Mouse (Mus musculus): ENCODE measurements around the gene Stra6l.

Stra6l gene

DNA sequence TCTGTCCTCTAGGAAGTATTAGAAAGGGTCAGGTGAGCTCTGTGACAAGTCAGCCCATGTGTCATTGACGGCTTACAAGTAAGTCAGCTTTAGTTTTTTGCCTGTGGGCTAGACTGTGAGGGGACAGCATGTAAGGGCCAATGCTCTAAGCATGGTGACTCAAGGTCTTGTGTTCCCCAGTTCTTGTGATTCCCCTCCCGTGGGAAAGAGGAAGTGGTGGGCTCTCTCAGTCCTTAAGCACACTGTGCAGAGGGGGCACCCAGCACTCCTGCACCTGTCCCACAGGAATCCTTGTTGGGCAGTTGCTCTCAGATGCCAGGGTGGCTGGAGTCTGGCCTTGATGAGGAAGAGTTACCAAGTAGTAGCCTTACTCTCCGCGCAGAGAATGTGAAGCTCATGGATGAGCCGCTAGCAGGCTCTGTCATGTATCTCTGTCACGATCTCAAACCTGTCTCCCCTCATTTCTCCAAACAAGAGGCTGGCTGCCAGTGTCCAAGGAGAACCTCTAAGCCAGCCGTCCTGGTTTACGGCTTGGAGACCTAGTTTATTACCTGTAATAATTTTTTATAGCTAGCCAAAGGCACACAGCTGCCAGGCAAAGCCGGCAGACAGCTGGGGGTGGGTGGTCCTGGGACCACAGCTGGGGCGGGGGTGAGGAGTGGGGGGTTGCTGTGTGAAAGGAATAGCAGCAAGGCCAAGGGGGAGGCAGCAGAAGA is at the start of gene Stra6l:
Gene Stra6l (plus strand): TSS at position 556 of the 716 bp plus-strand sequence.
- DNase-seq (ENCODE audit: low read depth in 1 of 2, low spot score in 2 of 2), result peak in 1 of 2 experiments; percentile 12

DNA sequence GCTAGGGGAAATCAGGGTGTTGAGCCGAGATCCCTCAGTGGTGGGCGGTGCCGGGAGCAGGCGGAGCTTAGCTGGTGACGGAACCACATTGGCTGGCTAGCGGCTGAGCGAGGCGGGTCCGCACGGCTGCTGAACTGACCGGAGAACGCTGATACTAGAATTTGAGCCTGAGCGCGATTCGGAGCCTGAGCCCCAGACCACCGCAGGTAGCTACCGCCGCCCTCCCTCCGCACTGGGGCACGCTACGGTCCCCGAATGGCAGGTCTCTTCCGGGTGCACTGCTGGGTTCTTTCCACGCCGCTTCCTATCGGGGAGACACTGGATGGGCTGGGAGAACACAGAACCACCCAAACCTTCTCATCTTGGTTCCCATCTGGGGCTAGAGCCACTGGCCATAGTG is 49.5 kb upstream of the Stra6l start, which contains the start of gene Aldh1b1:
Gene Aldh1b1 (plus strand): TSS at position 59 of the 400 bp plus-strand sequence.
- DNase-seq (ENCODE audit: low read depth in 1 of 2, low spot score in 2 of 2), result peak; percentile 36 to 66

- DNase-seq (ENCODE audit: low read depth in 1 of 2, low spot score in 2 of 2), result no peak
Measured at GRCm38 (mm10) chr4:45799956-45800537, 48.4 kb upstream of the Stra6l start.

DNA sequence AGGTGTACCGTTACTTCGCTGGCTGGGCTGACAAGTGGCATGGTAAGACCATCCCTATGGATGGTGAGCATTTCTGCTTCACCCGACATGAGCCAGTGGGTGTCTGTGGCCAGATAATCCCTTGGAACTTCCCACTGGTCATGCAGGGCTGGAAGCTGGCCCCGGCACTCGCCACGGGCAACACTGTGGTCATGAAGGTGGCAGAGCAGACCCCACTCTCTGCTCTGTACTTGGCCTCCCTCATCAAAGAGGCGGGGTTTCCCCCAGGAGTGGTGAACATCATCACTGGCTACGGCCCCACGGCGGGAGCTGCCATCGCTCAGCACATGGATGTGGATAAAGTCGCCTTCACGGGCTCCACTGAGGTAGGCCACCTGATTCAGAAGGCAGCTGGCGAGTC is 45.6 kb upstream of the Stra6l start:
- DNase-seq (ENCODE audit: low read depth in 1 of 2, low spot score in 2 of 2), result no peak

- DNase-seq (ENCODE audit: low read depth in 1 of 2, low spot score in 2 of 2), result no peak
Measured at GRCm38 (mm10) chr4:45808034-45808433, 40.4 kb upstream of the Stra6l start.

GRCm38 (mm10) chr4:45811250-45811649 is 37.2 kb upstream of the Stra6l start:
- no peak for DNase-seq (ENCODE audit: low read depth in 1 of 2, low spot score in 2 of 2)

GRCm38 (mm10) chr4:45815542-45815941 is 32.9 kb upstream of the Stra6l start:
- DNase-seq (ENCODE audit: low read depth in 1 of 2, low spot score in 2 of 2), result peak; percentile 16 to 30

DNA sequence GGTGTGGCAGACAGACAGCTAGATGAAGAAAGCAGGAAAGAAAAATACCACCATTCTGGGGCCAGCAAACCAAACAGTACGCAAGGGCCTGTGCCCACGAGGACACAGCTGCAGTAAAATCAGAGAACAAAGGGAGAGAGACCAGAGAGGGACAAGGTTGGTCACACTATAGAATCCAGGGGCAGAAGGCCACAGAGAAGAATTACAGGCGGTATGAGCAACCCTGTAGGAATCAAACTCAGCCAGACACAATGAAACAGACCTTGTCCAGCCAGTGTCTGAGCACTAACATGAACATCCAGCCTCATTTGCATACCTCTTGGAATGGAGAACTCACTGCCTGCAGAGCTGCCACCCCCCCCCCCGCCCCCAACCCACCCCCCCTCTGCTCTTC is 29.7 kb upstream of the Stra6l start:
- DNase-seq (ENCODE audit: low read depth in 1 of 2, low spot score in 2 of 2), result no peak

DNA sequence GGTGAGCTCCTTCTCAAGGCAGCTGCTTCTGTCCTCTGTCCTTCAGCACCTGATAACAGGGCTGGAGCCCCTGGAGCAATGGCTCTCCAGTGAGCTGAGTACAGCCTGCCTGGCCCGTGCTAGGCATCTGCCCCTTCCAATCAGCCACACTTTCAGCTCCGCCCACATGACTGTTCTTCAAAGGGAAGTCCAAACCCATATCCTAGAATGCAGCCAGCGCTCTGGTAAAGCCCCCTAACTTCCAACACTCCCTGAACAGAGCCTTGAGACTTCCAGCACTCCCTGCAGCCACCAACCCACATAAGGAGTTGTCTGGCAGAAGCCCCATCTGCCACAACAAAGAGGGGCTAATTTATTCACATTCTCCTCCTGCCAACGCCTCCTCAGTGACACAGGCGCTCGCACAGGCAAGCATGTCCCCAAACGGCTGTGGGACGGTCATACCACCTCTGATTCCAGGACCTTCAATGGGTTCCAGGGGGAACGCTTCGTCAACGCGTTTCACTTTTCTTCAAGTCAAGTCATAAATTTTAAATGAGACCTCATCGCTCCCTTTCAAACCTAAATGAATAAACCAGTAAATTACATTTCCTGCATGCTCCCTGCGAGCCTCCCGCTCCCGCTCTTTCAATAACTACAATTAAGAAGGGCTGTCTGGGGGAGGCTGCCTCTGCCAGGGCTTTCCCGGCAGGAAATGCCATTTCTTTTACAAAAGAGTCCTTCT is 29.1 kb upstream of the Stra6l start:
- DNase-seq (ENCODE audit: low read depth in 1 of 2, low spot score in 2 of 2), result no peak

GRCm38 (mm10) chr4:45820074-45820830 is 28.2 kb upstream of the Stra6l start:
- DNase-seq (ENCODE audit: low read depth in 1 of 2, low spot score in 2 of 2), result peak in 1 of 2 experiments; percentile 39

GRCm38 (mm10) chr4:45821995-45822394 is 26.5 kb upstream of the Stra6l start:
- no peak for DNase-seq (ENCODE audit: low read depth in 1 of 2, low spot score in 2 of 2)

DNA sequence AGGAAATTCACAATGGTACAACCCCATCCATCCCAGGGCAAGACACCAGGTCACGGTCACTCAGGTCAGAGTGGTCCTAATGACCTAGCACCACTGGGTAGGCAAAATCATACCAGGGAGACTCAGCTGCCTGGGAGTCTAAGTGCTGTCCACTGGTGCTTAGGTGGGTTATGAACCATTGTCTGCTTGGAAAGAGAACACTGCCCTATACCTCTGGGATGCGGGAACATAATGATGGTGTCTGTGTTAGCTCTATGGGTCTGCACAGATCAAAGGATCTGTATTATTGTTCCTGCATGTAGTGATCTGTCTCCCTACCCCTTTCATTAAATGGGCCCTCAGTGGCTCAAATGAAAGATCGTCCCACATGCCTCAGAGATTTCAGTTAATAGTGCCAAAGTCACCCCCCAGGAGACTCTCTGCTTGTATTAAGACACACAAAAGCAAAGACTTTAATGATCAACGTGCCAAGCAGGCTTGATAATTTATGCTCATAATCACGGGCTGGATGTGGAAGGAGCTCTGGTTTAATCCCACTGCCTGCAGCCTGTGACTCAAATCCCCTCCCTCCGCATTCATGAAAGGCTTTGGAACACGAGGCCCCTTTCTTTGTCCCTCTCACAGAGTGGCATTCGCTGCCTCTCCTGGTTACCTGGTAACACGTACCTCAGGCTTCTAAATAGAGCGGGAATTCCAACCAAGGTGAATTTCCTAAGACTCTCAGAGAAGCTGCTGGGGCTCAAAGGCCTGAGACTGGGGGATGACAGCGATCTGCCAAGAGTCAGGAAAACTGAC is 25.5 kb upstream of the Stra6l start:
- no peak for DNase-seq (ENCODE audit: low read depth in 1 of 2, low spot score in 2 of 2)

GRCm38 (mm10) chr4:45824049-45824760 is 24.3 kb upstream of the Stra6l start:
- DNase-seq (ENCODE audit: low read depth in 1 of 2, low spot score in 2 of 2), result no peak

- DNase-seq (ENCODE audit: low read depth in 1 of 2, low spot score in 2 of 2), result no peak
Measured at GRCm38 (mm10) chr4:45824761-45825556, 23.5 kb upstream of the Stra6l start.

GRCm38 (mm10) chr4:45826275-45827040 is 22.0 kb upstream of the Stra6l start, which contains the start of gene Igfbpl1:
TSS of gene Igfbpl1 (minus strand) at chr4:45826923.
- no peak for DNase-seq (ENCODE audit: low read depth in 1 of 2, low spot score in 2 of 2)

DNA sequence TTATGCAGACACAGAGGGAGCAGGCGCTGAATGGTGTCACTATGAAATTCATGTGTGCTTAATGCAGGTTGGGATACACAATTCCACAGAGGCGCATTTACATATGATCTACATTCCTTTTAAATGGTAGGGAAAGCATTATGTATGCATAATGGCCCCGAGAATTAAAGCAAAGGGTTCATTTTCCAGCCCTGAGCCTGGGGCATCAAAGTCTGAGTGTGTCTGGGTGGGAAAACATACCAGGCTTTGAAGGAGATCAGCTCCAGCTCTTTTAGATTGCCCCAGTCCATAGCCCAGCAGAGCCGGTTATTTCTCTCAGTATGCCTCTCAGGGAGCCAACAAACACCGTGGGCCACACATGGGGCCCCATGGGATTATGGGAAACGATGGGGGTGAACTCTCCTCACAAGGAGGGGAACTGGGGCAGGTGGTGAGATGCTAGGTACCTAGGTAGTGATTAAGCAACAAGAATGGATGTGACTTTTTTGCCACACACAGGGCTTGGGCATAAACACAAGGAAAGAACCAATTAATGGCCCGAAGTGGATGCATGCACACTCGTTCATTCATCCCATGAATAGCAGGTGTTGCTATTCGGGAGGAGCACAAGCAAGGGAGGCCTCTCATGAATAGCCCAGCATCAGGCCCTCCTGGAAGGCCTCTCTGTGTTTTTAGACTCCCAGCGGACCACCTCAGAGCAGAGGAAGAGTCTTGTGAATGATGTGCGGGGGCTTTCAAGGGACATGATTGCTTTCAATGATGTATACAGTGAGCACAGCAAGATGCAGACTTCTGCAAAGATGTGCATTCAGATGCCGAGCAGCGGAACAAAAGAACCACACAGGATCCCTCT is 18.3 kb upstream of the Stra6l start:
- no peak for DNase-seq (ENCODE audit: low read depth in 1 of 2, low spot score in 2 of 2)

GRCm38 (mm10) chr4:45831996-45832395 is 16.5 kb upstream of the Stra6l start:
- DNase-seq (ENCODE audit: low read depth in 1 of 2, low spot score in 2 of 2), result no peak
